Mouse (Mus musculus) liver, embryonic 12.5 days (tissue): ENCODE measurements around the gene Ect2. TPM values are rescaled to one million over a fixed set of nuclear protein-coding genes. Genes with fewer than 3 reads are reported as not detected.

Experiments used
- ATAC-seq: fragments of 200-750 bp; cut with Nextera tagmentation; 2 replicates; pipeline ENCODE4 v1.8.0; 2017; ENCODE audit warnings: moderate number of reproducible peaks, mild to moderate bottlenecking, moderate library complexity
- H3K27ac ChIP-seq: fragments of 300-500 bp; sonication (generic); 2 replicates; pipeline ENCODE4 v1.5.1; 2016; ENCODE audit warnings: mild to moderate bottlenecking
- H3K27me3 ChIP-seq: fragments of 300-500 bp; sonication (generic); replicated peaks from 2 replicates; pipeline ENCODE4 v1.6.1; 2016; ENCODE audit warnings: mild to moderate bottlenecking, moderate library complexity
- H3K36me3 ChIP-seq: fragments of 300-500 bp; sonication (generic); 2 replicates; pipeline ENCODE4 v1.6.1; 2016; ENCODE audit warnings: mild to moderate bottlenecking, moderate library complexity
- H3K4me1 ChIP-seq: fragments of 300-500 bp; sonication (generic); 2 replicates; pipeline ENCODE4 v1.6.1; 2016
- H3K4me2 ChIP-seq: fragments of 300-500 bp; sonication (generic); 2 replicates; pipeline ENCODE4 v1.6.1; 2016; ENCODE audit warnings: mild to moderate bottlenecking, moderate library complexity
- H3K4me3 ChIP-seq: fragments of 300-500 bp; sonication (generic); 2 replicates; pipeline ENCODE4 v1.5.1; 2016; ENCODE audit warnings: mild to moderate bottlenecking, moderate library complexity
- H3K9ac ChIP-seq: fragments of 300-500 bp; sonication (generic); 2 replicates; pipeline ENCODE4 v1.6.1; 2016; ENCODE audit warnings: mild to moderate bottlenecking, moderate library complexity
- H3K9me3 ChIP-seq: fragments of 300-500 bp; sonication (generic); replicated peaks from 2 replicates; pipeline ENCODE4 v1.6.1; 2016; ENCODE audit warnings: mild to moderate bottlenecking, moderate library complexity
- WGBS: fragments of 180-500 bp; shearing (Covaris S2); methylation state at CpG from one replicate; pipeline ENCODE4 v1.1.7; 2016; ENCODE audit not compliant: insufficient replicate concordance; 5-methylcytosine and 5-hydroxymethylcytosine counted together
- polyA plus RNA-seq: library from polyadenylated mRNA; unstranded; fragments of >200 nt; fragmentation: Nextera tagmentation; extraction: Ambion mirVana; gene quantifications from 2 replicates; pipeline ENCODE4 v1.2.1, GENCODE M21; 2016

The Ect2 gene
- polyA plus RNA-seq, 1 experiment from 2014 or later = 45.4 TPM

DNA sequence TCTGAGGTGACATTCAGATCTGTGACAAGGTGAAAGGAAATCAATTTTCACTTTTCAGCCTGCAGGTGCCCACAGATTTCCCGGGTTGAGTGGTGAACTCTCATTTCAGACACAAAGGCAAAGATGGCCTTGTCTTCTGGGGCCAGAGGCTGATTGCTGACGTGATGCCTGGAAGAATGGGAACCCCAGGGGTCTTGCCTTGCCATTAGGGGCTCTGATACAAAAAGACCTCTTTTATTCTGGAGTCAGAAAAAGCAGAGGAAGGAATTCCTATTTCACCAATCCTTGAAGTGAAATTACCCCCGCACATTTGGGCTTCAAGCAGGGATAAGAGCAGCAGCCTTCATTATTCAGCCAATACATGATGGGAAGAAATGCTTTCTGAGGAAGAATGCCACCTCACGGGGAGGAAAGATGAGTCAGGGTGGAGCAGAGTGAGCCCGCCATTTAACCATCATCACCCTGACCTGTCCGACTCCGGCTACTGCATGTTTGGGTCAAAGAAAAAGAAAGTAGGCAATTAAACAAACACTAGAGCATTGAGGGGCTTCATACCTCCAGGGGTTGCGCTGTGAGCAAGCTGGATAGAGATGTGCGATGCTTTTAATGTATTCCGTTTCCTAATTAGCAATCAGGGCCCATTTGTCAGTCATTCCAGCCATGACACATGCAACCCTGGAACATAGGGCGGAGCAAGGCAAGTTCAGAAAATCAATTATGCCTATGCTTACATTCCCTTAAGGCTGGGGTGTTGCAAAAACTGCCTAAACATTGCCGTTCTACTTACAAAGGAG, 94.0 kb downstream of the Ect2 start:
- Histone ChIP-seq H3K4me3 (no peak overlapping the region), H3K27me3 (no peaks in the 10 kb centered on the region), H3K36me3 (no peaks in the 10 kb centered on the region), H3K4me1 (no peaks in the 10 kb centered on the region), H3K27ac (no peak overlapping the region), H3K9me3 (no peaks in the 10 kb centered on the region), H3K4me2 (no peak overlapping the region), H3K9ac (no peak overlapping the region)
- WGBS = 76% methylated on average over 12 of the region's 12 CpGs
- ATAC-seq = no peak

DNA sequence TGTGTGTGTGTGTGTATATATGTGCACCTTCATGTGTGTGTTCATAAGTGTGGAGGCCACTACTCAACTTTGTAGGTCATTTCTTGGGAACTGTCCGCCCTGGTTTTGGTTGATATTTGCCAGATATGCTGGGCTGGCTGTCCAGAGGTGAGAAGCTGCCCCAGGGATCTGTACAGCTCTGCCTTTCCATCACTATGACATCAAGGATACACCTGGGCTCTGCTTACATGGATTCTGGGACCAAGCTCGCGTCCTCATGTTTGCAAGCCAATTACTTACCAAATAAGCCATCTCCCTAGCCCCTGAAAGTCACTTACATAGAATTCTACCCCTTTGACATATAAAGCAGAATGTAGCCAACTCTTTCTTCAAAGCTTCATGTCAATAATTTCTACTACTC, 98.2 kb downstream of the Ect2 start:
- no peak for ATAC-seq
- no peak overlapping the region for H3K27ac ChIP-seq
- H3K4me1 ChIP-seq = no peaks in the 10 kb centered on the region
- H3K36me3 ChIP-seq = no peaks in the 10 kb centered on the region
- no peaks in the 10 kb centered on the region for H3K9me3 ChIP-seq
- H3K4me2 ChIP-seq = no peak overlapping the region
- no peak overlapping the region for H3K9ac ChIP-seq
- no peaks in the 10 kb centered on the region for H3K27me3 ChIP-seq
- H3K4me3 ChIP-seq = no peak overlapping the region
- WGBS = 76% methylated on average over 3 of the region's 3 CpGs

DNA sequence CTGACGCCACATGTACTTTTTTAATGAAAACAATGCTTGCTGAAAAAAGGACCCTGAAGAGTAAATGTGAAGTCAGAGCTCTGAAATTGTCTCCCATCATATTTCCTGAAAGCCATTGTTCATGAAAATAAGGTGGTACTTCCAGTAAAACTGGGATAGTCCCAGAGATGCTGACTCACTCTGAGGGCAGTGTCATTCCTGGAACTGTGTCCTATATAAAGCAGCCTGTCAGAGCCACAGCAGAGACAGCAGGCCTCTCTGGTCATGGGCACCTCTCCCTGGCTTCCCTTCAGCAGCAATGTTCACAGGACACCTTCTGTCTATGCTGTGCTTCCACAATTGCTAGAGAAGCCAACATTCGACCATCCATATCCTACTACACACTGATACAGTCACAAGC, 98.9 kb downstream of the Ect2 start:
- Histone ChIP-seq H3K36me3 (no peaks in the 10 kb centered on the region), H3K9ac (no peak overlapping the region), H3K9me3 (no peaks in the 10 kb centered on the region), H3K27ac (no peak overlapping the region), H3K27me3 (no peaks in the 10 kb centered on the region), H3K4me1 (no peaks in the 10 kb centered on the region), H3K4me2 (no peak overlapping the region), H3K4me3 (no peak overlapping the region)
- no peak for ATAC-seq
- WGBS = 52% methylated on average over 2 of the region's 2 CpGs

Other genes starting within 250 kb of the Ect2 start
- gene Nceh1, start 29.1 kb upstream of the Ect2 start, polyA plus RNA-seq = 2.8 and 3.4 TPM in 2 replicates
- gene Tnfsf10, start 163.2 kb upstream of the Ect2 start, polyA plus RNA-seq = 0.06 and 0.07 TPM in 2 replicates
- gene Ghsr, start 217.5 kb upstream of the Ect2 start, polyA plus RNA-seq = not detected in 2 replicates